Comparison of ENCODE assay signal across 22 mouse cellular contexts in genomic region chr3:144286100-144286499, GRCm38 (mm10).
DNase-seq lines count a peak whose midpoint lies in the region; ATAC-seq and TF ChIP-seq lines count a peak whose summit lies in the region.
"Had no signal": no experiment of that assay in that cellular context is flagged by ENCODE, and none has a peak within 500 bp of the region (broad histone marks: within the 10 kb centered on the region; RNA-seq: fewer than 3 reads in every experiment).

No protein-coding gene starts in this region.

- H3K79me2 ChIP-seq in liver, adult 2 months (ENCODE audit: control insufficient read depth, insufficient read depth, low read length): no peaks in the 10 kb centered on the region

- H3K36me3 ChIP-seq in heart, embryonic 10.5 days: no peaks in the 10 kb centered on the region
- H3K36me3 ChIP-seq in liver, adult 2 months (ENCODE audit: control insufficient read depth, insufficient read depth, low read length): no peaks in the 10 kb centered on the region
- H3K36me3 ChIP-seq in liver, embryonic 11.5 days (ENCODE audit: control insufficient read depth, insufficient read depth, low read length): no peaks in the 10 kb centered on the region
- H3K36me3 ChIP-seq in liver, postnatal 0 days (replicated peaks; ENCODE audit: insufficient read depth, low read length): no peaks in the 10 kb centered on the region
- H3K36me3 ChIP-seq: G1E had no signal

- TF ChIP-seq POLR2A in liver, adult 2 months (IDR thresholded peaks at IDR 0.05; ENCODE audit: extremely low read depth, insufficient read depth, low read length): no peak

- no peaks in the 10 kb centered on the region for H3K9me3 ChIP-seq in heart, embryonic 10.5 days
- no peaks in the 10 kb centered on the region for H3K9me3 ChIP-seq in liver, embryonic 11.5 days (ENCODE audit: control insufficient read depth, low read length)
- H3K9me3 ChIP-seq in liver, postnatal 0 days (ENCODE audit: low read length): no peaks in the 10 kb centered on the region
- H3K9me3 ChIP-seq: G1E had no signal

- no peak for ATAC-seq in liver, embryonic 11.5 days (replicated peaks; ENCODE audit: low FRiP score)
- peak; percentile 91 for ATAC-seq in liver, postnatal 0 days
- ATAC-seq: activated CD4-positive, CD25-positive, alpha-beta regulatory T cell, adult 4 months; CD4-positive, CD25-positive, alpha-beta regulatory T cell, adult 4 months; Patski had no signal

- H3K27ac ChIP-seq in heart, embryonic 10.5 days: no peak overlapping the region
- no peak overlapping the region for H3K27ac ChIP-seq in liver, adult 2 months (replicated peaks; ENCODE audit: insufficient read depth, low read depth, low read length)
- no peak overlapping the region for H3K27ac ChIP-seq in liver, embryonic 11.5 days (ENCODE audit: low read depth, low read length)
- H3K27ac ChIP-seq in liver, postnatal 0 days (ENCODE audit: low read depth): no peak overlapping the region

- 84% methylated on average over 8 of the region's 8 CpGs for WGBS in heart, embryonic 10.5 days
- 21% methylated on average over 8 of the region's 8 CpGs for WGBS in liver, adult 2 months
- 78% methylated on average over 8 of the region's 8 CpGs for WGBS in liver, embryonic 11.5 days
- 67% methylated on average over 8 of the region's 8 CpGs for WGBS in liver, postnatal 0 days (ENCODE audit: insufficient replicate concordance)

- no peak overlapping the region for H3K4me3 ChIP-seq in heart, embryonic 10.5 days
- no peak overlapping the region for H3K4me3 ChIP-seq in liver, adult 2 months (ENCODE audit: insufficient read depth, low read depth, low read length)
- H3K4me3 ChIP-seq in liver, embryonic 11.5 days (ENCODE audit: low read depth, low read length): no peak overlapping the region
- H3K4me3 ChIP-seq in liver, postnatal 0 days (ENCODE audit: low read depth, low read length): no peak overlapping the region

- 0 out of 2 replicates have a peak, but pooled peaks have one; percentile 42 for TF ChIP-seq EP300 in liver, postnatal 0 days (IDR thresholded peaks at IDR 0.05; ENCODE audit: low read depth)

- H3K4me2 ChIP-seq in liver, embryonic 11.5 days: no peak overlapping the region
- H3K4me2 ChIP-seq in liver, postnatal 0 days (ENCODE audit: low read depth, low read length): no peak overlapping the region

- intact Hi-C loops in heart, postnatal 10 days (cut with DNase I): no loop called here
- intact Hi-C loops in heart, postnatal 36 days (cut with DNase I): no loop called here

- H3K4me1 ChIP-seq in heart, embryonic 10.5 days: no peaks in the 10 kb centered on the region
- peaks cover 9% of the 10 kb centered on the region; the same call in 1 of the 2 replicates for H3K4me1 ChIP-seq in liver, adult 2 months (ENCODE audit: control insufficient read depth, insufficient read depth, low read length)
- no peaks in the 10 kb centered on the region for H3K4me1 ChIP-seq in liver, embryonic 11.5 days (replicated peaks; ENCODE audit: control insufficient read depth, insufficient read depth, low read length)
- H3K4me1 ChIP-seq in liver, postnatal 0 days (ENCODE audit: insufficient read depth): peaks cover 4% of the 10 kb centered on the region

- DNase-seq in heart, adult 11 months: peak; percentile 22
- DNase-seq in heart, postnatal 10 days: no peak
- DNase-seq in heart, embryonic 10.5 days (ENCODE audit: low spot score): peak; percentile 7
- no peak for DNase-seq in heart, postnatal 36 days
- peak; percentile 96 for DNase-seq in liver, adult 2 months (ENCODE audit: extremely low read depth, low read depth, low spot score)
- DNase-seq in liver, embryonic 11.5 days (ENCODE audit: low spot score): no peak
- peak; percentile 31 for DNase-seq in liver, postnatal 0 days
- DNase-seq in liver: no peak
- DNase-seq: adrenal gland, adult 2 months; adrenal gland, adult 8-10 months; adrenal gland, postnatal 10 days; adrenal gland, postnatal 14 days; adrenal gland, postnatal 25 days; adrenal gland, postnatal 36 days; B cell, adult 2 months; cerebellum, adult 11 months; cerebellum, adult 11-12 months had no signal

- TF ChIP-seq CTCF in liver, adult 2 months (IDR thresholded peaks at IDR 0.05; ENCODE audit: low read depth, low read length): no peak
- no peak for TF ChIP-seq CTCF in liver, postnatal 0 days (IDR thresholded peaks at IDR 0.05; ENCODE audit: low read depth)

- H3K9ac ChIP-seq in liver, adult 2 months (ENCODE audit: low read depth, low read length): no peak overlapping the region
- H3K9ac ChIP-seq in liver, embryonic 11.5 days (ENCODE audit: low read depth, low read length): no peak overlapping the region
- no peak overlapping the region for H3K9ac ChIP-seq in liver, postnatal 0 days (replicated peaks)

- H3K27me3 ChIP-seq in heart, embryonic 10.5 days (ENCODE audit: insufficient read depth, poor library complexity, severe bottlenecking): no peaks in the 10 kb centered on the region
- H3K27me3 ChIP-seq in liver, adult 2 months (ENCODE audit: control insufficient read depth, insufficient read depth, low read length): no peaks in the 10 kb centered on the region
- H3K27me3 ChIP-seq in liver, embryonic 11.5 days (replicated peaks; ENCODE audit: control insufficient read depth, insufficient read depth, low read length): no peaks in the 10 kb centered on the region
- no peaks in the 10 kb centered on the region for H3K27me3 ChIP-seq in liver, postnatal 0 days (ENCODE audit: insufficient read depth, low read length)
- H3K27me3 ChIP-seq: CH12.LX, Patski had no signal

Comparison
In these comparisons a context has a peak if more than half of its experiments do, and no peak if none do; other contexts are left out.
1. DNase-seq: peak in heart, adult 11 months (single experiment), heart, embryonic 10.5 days (single experiment), liver, adult 2 months (single experiment) and liver, postnatal 0 days (single experiment); none in heart, postnatal 10 days (0 of 2), heart, postnatal 36 days (0 of 2), liver, embryonic 11.5 days (single experiment) and liver (single experiment).